Mouse (Mus musculus) bone marrow, adult 2 months (tissue): ENCODE results near the gene Ror1.

Source experiments
- CTCF ChIP-seq: fragments of 200-500 bp; IDR thresholded peaks from 2 replicates; pipeline ENCODE4 v1.5.1; 2011; ENCODE audit warnings: low read length, control low read depth; ENCODE audit not compliant: control insufficient read depth, insufficient read depth
- POLR2A ChIP-seq: fragments of 200-500 bp; IDR thresholded peaks from 2 replicates; pipeline ENCODE4 v1.6.1; 2011; ENCODE audit warnings: low read depth, mild to moderate bottlenecking, control low read depth, low read length, borderline replicate concordance; ENCODE audit not compliant: control insufficient read depth

DNA sequence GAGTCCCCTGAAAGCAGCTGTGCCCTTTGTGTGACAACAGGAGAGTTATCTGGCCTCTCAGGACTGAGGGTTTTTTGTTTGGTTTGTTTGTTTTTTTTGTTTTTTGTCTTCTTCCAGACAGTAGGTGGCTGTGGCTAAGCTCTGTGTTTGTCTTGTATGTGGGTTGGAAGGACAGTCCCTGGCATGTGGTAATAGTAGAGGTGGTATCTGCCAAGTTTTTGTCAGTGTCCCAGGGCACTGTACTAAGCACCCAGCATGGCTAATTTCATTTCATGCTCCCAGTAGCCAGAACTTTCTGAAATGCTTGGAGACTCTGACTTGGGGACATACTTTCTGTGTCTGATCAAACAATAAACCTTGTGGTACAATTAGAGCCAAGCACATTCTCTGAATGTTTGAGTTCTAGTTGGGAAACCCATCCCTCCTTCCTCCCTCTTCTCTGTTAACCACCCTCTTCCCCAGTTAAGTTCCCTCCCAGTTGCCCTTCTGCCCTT is 256.3 kb downstream of the Ror1 start:
- TF ChIP-seq POLR2A = no peak
- no peak for TF ChIP-seq CTCF
